Mouse (Mus musculus): Measurements from ENCODE around the gene Ntrk2. TPM values are rescaled to one million over a fixed set of nuclear protein-coding genes. Genes with fewer than 3 reads are reported as not detected.
A peak's percentile ranks its signal among the peaks of the same experiment; 100 is the strongest.

Ntrk2 gene
- polyA plus RNA-seq, 1 experiment from 2014 or later: 127 TPM

GRCm38 (mm10) chr13:59148793-59149192, 342.4 kb downstream of the Ntrk2 start:
- Histone ChIP-seq H3K36me3 (no peaks in the 10 kb centered on the region), H3K27ac (replicated peaks) (no peak overlapping the region), H3K9me3 (no peaks in the 10 kb centered on the region), H3K27me3 (no peaks in the 10 kb centered on the region), H3K4me3 (no peak overlapping the region), H3K4me1 (replicated peaks) (peaks cover 32% of the 10 kb centered on the region), H3K4me2 (no peak overlapping the region), H3K9ac (no peak overlapping the region)
- ATAC-seq (ENCODE audit: low FRiP score, low read depth): no peak
- 88% methylated on average over 10 of the region's 10 CpGs for WGBS

DNA sequence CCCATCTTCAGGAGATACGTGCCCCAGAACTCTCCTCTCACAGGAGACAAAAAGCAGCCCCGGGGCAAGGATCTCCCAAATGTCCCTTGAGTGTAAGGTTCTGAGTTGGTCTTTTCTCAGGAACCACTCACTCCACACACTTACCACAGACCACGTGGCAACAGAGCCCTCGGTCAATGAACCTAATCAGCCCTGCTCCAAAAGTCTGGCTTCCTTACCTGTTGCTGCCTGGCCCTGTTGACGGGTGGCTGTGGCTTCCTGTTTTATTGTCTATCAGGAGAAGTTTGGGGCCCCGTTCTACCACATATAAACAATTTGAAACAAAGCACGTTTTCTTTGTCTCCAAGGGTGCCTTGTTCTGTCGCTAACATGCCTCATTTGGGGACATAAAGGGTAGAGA, 357.6 kb downstream of the Ntrk2 start:
- 87% methylated on average over 8 of the region's 8 CpGs for whole genome bisulfite sequencing
- H3K4me2 ChIP-seq: no peak overlapping the region
- H3K4me3 ChIP-seq: no peak overlapping the region
- no peaks in the 10 kb centered on the region for H3K4me1 ChIP-seq (replicated peaks)
- H3K9ac ChIP-seq: no peak overlapping the region
- H3K27ac ChIP-seq (replicated peaks): no peak overlapping the region
- H3K27me3 ChIP-seq: no peaks in the 10 kb centered on the region
- H3K9me3 ChIP-seq: no peaks in the 10 kb centered on the region
- no peak for ATAC-seq (ENCODE audit: low FRiP score, low read depth)
- H3K36me3 ChIP-seq: no peaks in the 10 kb centered on the region

GRCm38 (mm10) chr13:59173840-59174239, 367.5 kb downstream of the Ntrk2 start:
- Histone ChIP-seq H3K27ac (replicated peaks) (no peak overlapping the region), H3K36me3 (no peaks in the 10 kb centered on the region)
- 83% methylated on average over 8 of the region's 8 CpGs for WGBS

GRCm38 (mm10) chr13:59176021-59176420, 369.7 kb downstream of the Ntrk2 start:
- Histone ChIP-seq H3K27me3 (no peaks in the 10 kb centered on the region), H3K4me1 (replicated peaks) (peaks cover 4% of the 10 kb centered on the region), H3K27ac (replicated peaks) (no peak overlapping the region), H3K36me3 (no peaks in the 10 kb centered on the region), H3K4me3 (no peak overlapping the region), H3K4me2 (no peak overlapping the region), H3K9ac (no peak overlapping the region), H3K9me3 (no peaks in the 10 kb centered on the region)
- no peak for ATAC-seq (ENCODE audit: low FRiP score, low read depth)
- 78% methylated on average over 3 of the region's 3 CpGs for WGBS

More at GRCm38 (mm10) chr13:59173840-59174239, 367.5 kb downstream of the Ntrk2 start:
- Histone ChIP-seq H3K4me3 (no peak overlapping the region), H3K4me1 (replicated peaks) (no peaks in the 10 kb centered on the region), H3K9me3 (no peaks in the 10 kb centered on the region), H3K4me2 (no peak overlapping the region), H3K9ac (no peak overlapping the region), H3K27me3 (no peaks in the 10 kb centered on the region)
- no peak for ATAC-seq (ENCODE audit: low FRiP score, low read depth)

DNA sequence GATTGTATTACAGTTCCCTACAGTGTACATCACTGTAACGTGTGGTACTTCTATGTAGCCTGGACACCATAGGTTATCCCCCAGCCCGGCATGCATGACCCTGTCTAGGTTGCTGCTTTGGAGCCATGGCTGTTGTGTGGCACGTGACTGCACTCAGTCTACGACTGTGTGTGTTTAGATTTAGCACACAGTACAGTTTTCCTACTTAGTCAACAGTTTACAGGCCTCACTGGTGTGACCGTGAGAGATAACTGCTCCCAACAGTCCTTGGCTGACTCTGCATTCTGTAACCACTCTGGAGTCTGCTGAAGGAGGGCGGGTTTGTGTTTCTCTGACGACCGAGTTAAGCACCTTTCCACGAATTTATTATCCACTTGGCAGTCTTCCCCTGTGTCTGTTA, 370.1 kb downstream of the Ntrk2 start:
- Histone ChIP-seq H3K4me3 (no peak overlapping the region), H3K27ac (replicated peaks) (no peak overlapping the region), H3K4me1 (replicated peaks) (peaks cover 9% of the 10 kb centered on the region), H3K27me3 (no peaks in the 10 kb centered on the region), H3K9me3 (no peaks in the 10 kb centered on the region), H3K4me2 (no peak overlapping the region), H3K36me3 (no peaks in the 10 kb centered on the region), H3K9ac (no peak overlapping the region)
- peak; percentile 48; the same call in 1 of the 2 replicates for ATAC-seq (ENCODE audit: low FRiP score, low read depth)
- WGBS: 75% methylated on average over 9 of the region's 9 CpGs

DNA sequence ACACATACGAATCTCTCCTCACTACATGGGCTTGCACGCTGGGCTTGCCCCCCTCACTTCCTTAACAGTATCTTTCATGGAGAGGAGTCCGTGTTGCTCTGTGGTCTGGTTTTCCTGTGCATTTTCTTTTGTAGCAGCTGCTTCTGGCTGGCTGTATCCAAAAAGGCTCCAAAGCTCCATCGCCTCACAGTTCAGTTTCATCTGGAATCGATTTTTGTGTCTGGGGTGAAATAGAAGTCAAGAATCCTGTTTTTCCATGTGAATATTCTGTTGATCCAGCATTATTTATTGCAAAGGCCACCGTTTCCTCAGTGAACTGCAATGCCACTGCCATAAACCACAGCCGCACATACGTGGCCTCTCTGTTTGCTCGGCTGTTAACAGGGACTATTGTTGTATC, 370.6 kb downstream of the Ntrk2 start:
- no peaks in the 10 kb centered on the region for H3K27me3 ChIP-seq
- ATAC-seq (ENCODE audit: low FRiP score, low read depth): no peak
- H3K9ac ChIP-seq: no peak overlapping the region
- no peaks in the 10 kb centered on the region for H3K36me3 ChIP-seq
- no peaks in the 10 kb centered on the region for H3K9me3 ChIP-seq
- no peak overlapping the region for H3K4me2 ChIP-seq
- no peak overlapping the region for H3K4me3 ChIP-seq
- H3K27ac ChIP-seq (replicated peaks): no peak overlapping the region
- peaks cover 11% of the 10 kb centered on the region for H3K4me1 ChIP-seq (replicated peaks)
- WGBS: 76% methylated on average over 9 of the region's 9 CpGs

DNA sequence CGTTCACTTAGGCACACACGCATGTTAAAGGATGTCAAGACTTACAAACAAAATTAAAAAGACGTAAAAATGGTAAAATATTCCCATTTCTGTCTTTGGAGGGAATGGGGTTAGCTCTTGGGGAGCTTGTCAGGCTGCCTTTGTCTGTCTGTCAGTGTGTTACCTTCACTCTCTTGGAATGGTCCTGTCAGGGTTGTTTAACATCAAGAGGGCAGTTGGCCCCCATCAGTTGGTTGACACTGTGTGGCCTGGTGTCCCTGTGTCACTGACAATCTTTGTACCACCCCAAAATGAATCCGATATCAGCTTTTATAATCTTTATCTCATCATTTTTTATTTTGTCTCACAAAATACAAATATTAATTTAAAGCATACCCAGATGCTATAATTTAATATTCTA, 373.6 kb downstream of the Ntrk2 start:
- Histone ChIP-seq H3K9ac (no peak overlapping the region), H3K4me2 (no peak overlapping the region), H3K9me3 (no peaks in the 10 kb centered on the region), H3K27me3 (no peaks in the 10 kb centered on the region), H3K4me1 (replicated peaks) (peaks cover 11% of the 10 kb centered on the region), H3K36me3 (no peaks in the 10 kb centered on the region), H3K4me3 (no peak overlapping the region), H3K27ac (replicated peaks) (no peak overlapping the region)
- ATAC-seq (ENCODE audit: low FRiP score, low read depth): no peak
- WGBS: 81% methylated on average over 4 of the region's 4 CpGs

GRCm38 (mm10) chr13:59180781-59181180, 374.4 kb downstream of the Ntrk2 start:
- Histone ChIP-seq H3K4me2 (peak overlapping the region; percentile 5), H3K9me3 (no peaks in the 10 kb centered on the region), H3K4me1 (replicated peaks) (peaks cover 11% of the 10 kb centered on the region), H3K4me3 (no peak overlapping the region), H3K27me3 (no peaks in the 10 kb centered on the region), H3K9ac (no peak overlapping the region), H3K27ac (replicated peaks) (peak overlapping the region; percentile 38; the same call in 1 of the 2 replicates), H3K36me3 (no peaks in the 10 kb centered on the region)
- ATAC-seq (ENCODE audit: low FRiP score, low read depth): no peak
- WGBS: 49% methylated on average over 10 of the region's 10 CpGs

DNA sequence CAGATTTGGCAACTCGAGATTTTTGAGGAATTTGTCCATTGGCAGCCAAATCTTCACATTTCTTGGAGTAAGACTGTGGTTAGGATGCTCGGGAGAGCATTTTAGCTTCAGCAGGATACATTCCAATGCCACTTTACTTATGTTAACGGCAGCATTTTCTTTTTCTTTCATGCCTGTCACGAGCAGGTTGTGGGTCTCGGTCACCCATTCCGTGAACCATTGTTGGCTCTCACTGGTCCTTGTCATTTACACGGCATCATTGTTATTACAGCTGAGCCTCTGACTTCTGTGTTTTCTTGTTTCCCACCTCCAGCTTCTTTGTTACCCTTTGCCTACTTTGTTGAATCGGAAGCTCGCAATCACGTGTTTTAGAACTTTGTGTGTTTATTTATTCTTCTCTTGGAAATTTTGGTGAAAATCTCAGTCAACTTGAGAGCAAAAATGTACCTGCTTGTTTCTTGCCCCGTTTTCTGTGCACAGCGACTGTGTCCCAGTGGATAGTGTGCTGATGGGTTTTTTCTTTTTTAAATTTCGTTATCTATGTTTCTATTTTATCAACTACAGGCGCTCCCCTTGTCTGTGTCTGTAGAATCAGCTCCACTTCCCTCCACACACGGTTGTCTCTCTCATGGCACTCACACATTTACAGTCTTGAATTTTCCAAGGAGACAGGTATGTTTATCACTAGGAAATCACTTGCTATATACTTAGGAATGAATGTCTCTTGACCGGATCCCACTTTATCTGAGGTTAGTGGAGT, 375.0 kb downstream of the Ntrk2 start:
- ATAC-seq (ENCODE audit: low FRiP score, low read depth): no peak
- peaks cover 11% of the 10 kb centered on the region for H3K4me1 ChIP-seq (replicated peaks)
- WGBS: 40% methylated on average over 16 of the region's 16 CpGs
- no peak overlapping the region for H3K4me3 ChIP-seq
- no peaks in the 10 kb centered on the region for H3K36me3 ChIP-seq
- H3K27ac ChIP-seq (replicated peaks): peak overlapping the region; percentile 38
- H3K4me2 ChIP-seq: peak overlapping the region; percentile 5
- H3K9me3 ChIP-seq: no peaks in the 10 kb centered on the region
- H3K9ac ChIP-seq: no peak overlapping the region
- H3K27me3 ChIP-seq: no peaks in the 10 kb centered on the region

- Histone ChIP-seq H3K4me2 (no peak overlapping the region), H3K9ac (no peak overlapping the region), H3K9me3 (no peaks in the 10 kb centered on the region), H3K4me1 (replicated peaks) (peaks cover 11% of the 10 kb centered on the region), H3K27me3 (no peaks in the 10 kb centered on the region), H3K4me3 (no peak overlapping the region), H3K27ac (replicated peaks) (no peak overlapping the region), H3K36me3 (no peaks in the 10 kb centered on the region)
- WGBS: 45% methylated on average over 5 of the region's 5 CpGs
- no peak for ATAC-seq (ENCODE audit: low FRiP score, low read depth)
Measured at GRCm38 (mm10) chr13:59182630-59183029, 376.3 kb downstream of the Ntrk2 start.
